Mouse (Mus musculus) frontal cortex, adult 2 months (tissue): ENCODE results near the gene Ssr2. TPM values are rescaled to one million over a fixed set of nuclear protein-coding genes. Genes with fewer than 3 reads are reported as not detected.

ENCODE experiments used
- DNase-seq, 2 experiments: peaks; one replicate each; pipeline ENCODE4 v3.0.0; 2022; ENCODE audit warnings: low spot score in 1 of 2; ENCODE audit errors: extremely low spot score in 1 of 2
- polyA plus RNA-seq: library from polyadenylated mRNA; depleted of rRNA; stranded (reverse); fragments of >200 nt; gene quantifications from 2 replicates; pipeline ENCODE4 v1.2.3, GENCODE M21; 2012; rRNA removed

Gene Ssr2
- 111 and 131 TPM in 2 replicates for polyA plus RNA-seq

GRCm38 (mm10) chr3:88575540-88575939, at the start of gene Ssr2:
TSS of gene Ssr2 (plus strand) at chr3:88575876.
- no peak for DNase-seq

DNA sequence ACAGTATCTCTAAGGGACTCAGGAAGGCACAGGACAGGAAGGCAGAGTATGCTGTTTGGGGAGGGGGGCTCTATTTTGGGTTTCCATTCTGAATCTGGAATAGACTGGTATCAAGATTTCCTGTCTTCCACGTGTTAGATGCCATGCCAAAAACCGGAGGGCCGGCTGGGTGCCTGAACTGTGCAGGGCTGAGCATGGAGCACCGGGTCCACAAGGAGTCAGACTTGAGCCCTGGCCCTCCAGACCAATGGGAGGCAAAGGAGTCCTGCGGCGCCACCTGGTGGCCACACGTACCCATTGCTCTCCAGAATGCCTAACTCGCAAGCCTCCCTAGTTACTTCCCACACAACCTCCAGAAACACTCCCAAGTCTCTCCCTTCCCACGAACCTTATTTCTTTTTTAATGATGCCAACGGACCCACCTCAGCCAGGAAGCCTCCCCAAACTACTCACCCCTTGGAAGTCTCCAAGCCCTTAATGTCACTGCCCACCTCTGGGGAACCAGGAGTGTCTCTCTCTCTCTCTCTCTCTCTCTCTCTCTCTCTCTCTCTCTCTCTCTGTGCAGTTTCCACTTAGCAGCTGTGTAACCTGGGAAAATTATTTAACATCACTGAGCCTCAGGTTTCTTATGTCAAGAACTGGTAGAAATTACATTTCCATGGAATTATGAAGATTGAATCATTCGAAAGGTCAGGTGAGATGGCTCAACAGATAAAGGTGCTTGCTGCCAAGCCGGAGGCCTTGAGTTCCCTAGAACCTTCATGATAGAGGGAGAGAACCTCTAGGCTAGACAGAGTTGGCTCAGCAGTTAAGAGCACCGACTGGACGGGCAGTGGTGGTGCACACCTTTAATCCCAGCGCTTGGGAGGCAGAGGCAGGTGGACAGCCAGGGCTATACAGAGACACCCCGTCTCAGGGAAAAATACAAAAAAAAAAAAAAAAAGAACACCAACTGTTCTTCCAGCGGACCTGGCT, 49.2 kb upstream of the Ssr2 start:
- peak; percentile 51 to 87 for DNase-seq

DNA sequence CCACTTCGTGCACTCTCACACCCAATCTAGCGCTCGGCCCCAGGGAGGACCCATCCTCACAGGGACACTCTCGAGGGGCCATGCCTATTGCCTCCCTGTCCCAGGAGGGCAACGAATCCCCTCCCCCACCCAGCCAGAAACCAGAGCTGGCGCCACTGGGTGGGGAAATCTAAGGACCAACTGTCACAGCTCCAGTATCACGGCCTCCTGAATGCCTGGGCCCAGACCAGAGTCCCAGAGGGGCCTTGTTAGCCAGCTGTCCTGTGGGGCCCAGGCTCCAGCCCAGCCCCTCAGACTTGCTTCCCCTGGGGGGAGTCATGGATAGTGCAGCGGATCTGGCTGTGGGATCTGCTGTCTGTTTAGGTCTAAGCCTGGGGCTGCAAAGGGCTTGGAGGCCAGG, 48.1 kb upstream of the Ssr2 start:
- DNase-seq = no peak

DNA sequence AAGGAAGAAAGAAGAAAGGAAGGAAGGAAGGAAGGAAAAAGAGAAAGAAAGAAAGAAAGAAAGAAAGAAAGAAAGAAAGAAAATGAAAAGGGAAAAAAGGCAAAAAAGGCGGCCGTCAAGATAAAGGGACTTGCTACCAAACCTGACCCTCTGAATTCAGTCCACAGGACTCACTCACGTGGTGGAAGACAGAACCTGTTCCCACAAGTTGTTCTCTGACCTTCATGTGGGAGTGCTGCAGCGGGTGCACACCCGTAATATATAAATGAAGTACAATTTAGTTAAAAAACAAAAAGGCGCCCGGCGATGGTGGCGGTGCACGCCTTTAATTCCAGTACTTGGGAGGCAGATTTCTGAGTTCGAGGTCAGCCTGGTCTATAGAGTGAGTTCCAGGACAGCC, 47.0 kb upstream of the Ssr2 start:
- DNase-seq = no peak

DNA sequence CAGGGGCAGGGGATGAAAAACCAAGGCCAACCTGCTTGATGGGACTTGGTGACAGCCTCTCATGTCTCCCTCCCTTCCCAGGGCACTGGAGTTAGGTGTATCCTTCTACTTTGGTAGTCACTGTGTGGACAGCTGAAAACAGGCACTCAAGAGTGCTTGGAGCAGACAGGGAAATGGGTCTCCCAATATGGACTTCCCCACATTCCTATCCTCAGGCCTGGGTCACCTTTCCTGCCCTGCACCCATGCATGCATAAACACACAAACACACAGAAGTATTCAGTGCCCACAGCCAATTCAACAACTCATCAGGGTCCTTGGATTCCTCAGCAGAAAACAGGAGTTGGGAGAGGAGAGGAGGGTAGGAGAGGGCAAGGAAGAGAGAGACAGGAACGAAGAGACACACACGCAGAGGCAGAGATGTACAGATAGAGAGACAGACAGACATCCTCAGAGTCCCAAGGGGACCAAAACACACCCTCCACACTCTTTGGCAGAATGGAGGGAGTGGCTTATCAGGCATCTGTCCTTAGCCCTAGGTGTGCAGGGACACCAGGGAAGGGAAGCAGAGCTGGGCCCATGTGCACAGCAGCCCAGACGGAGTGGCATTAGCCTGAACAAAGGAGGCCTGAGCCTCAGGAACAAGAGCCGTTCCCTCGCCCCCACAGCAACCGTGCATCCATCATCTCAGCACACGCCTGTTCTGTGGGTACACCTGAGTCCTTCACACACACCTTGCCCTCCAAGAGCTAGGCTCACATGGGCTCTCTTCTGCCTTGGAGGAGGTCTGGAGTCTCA, 46.3 kb upstream of the Ssr2 start:
- DNase-seq = no peak

GRCm38 (mm10) chr3:88530082-88530864, 45.4 kb upstream of the Ssr2 start:
- DNase-seq = no peak

GRCm38 (mm10) chr3:88531348-88532298, 44.1 kb upstream of the Ssr2 start:
- DNase-seq = peak; percentile 66 to 85

DNA sequence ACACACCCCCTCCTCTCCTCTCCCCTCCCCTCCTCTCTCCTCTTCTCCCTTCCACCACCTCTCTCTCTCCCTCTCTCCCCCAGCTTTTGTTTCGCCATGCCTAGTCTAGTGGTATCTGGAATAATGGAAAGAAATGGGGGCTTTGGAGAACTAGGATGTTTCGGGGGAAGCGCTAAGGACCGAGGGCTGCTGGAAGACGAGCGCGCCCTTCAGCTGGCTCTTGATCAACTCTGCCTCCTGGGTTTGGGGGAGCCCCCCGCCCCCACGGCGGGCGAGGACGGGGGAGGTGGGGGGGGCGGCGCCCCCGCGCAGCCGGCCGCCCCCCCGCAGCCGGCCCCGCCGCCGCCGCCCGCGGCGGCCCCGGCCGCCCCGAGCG, 43.4 kb upstream of the Ssr2 start, which contains the start of gene Mex3a:
TSS of gene Mex3a (plus strand) at position 97 of the 376 bp plus-strand sequence.
- no peak for DNase-seq

- DNase-seq = no peak
These were observed 42.8 kb upstream of the Ssr2 start for GRCm38 (mm10) chr3:88532689-88533511.

DNA sequence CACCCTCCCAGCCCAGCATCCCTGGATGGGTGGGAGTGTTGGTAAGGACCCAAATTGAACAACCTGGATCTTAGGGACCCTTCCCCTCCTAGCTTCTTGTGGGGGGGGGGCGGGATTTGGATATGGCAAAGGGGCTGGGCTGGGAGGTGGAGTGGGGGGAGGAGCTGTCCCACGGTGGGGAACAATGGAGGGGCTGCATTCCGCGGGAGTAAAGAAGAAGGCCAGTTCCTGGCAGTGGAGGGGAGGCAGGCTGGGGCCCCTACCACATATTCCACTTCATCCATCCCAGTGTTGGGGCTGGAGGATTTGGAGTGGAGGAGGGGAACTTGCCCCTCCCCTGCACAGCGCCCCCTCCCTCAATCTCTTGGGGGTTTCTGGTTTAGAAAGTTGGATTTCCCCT, 42.0 kb upstream of the Ssr2 start:
- DNase-seq = no peak

GRCm38 (mm10) chr3:88535005-88535404, 40.7 kb upstream of the Ssr2 start:
- DNase-seq = no peak

DNA sequence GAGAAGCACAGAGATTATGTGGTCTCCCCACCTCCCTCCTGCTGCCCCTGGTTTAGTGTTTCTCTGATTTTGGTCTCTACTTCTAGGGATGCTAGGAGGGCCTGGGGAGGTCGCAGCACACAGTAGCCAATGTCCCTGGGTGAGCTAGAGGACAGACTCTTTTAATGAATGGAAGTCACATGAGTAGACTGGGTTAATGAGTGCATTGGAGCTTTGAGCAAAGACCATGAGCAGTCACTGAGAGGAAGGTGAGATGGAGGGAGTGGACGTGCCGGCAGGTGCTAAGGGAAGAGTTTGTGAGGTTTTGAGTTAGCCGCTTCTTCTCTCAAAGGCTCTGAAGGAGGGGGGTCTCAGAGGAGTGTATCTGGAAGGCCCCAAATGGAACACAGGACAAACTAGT, 40.1 kb upstream of the Ssr2 start:
- no peak for DNase-seq

GRCm38 (mm10) chr3:88536103-88536930, 39.4 kb upstream of the Ssr2 start:
- peak; percentile 64 to 71 for DNase-seq

DNA sequence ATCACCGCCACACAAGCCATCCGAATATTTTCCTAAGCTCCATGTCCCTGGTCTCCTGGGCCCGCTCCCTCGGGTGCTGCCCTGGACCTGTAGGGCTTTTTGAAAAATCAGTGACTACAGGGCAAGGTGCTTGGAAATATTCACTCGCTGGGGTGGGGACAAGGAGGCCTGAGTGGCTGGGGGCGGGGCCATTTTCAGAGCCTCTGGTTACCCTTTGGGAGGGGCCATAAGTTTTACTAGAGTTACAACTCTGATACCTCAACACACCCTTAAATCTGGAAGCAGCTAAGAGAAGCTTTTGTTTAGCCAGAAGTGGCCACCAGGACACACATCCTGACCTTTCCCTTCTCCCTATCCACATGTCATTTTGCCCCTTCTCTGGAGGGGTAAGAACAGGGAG, 38.5 kb upstream of the Ssr2 start:
- no peak for DNase-seq

DNA sequence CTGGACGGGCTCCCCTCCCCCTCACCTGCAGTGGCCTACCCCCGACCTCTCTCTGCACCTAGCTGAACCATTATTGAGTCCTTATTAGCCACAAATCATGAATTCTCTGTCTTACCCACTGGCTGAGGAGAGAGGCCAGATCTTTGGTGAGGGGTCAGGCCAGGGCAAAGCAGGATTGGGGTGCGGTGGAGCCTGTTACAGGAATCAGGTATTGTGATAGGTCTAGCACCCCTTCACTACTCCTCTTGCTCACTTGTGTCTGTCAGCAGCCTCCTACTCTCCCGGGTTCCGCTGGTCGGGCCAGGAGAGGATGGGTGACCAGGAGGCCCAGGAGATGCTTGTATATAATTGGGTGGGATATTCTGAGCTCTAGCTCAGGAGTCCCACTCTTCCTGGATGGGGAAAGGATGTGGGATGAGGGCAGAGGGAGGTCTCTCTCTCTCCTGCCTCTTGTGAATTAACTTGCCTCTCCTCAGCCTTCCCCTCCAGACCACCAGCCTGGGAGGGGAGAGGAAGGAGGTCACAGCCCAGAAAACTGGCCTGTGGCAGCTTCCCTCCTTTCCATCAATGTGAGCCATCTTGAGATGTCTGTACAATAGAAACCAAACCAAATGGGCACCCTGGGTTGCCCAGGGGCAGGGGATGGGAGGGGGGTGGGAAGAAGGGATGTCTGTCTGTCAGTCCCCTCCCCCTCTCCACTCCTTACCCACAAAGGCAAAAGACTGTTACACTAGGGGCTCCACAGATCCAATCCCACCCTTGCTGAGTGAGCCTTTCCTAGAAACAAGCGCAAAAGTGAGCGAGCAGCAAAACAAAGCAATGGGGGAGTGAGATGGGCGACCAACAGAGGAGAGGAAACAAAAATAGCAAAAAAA, 37.2 kb upstream of the Ssr2 start:
- no peak for DNase-seq

- DNase-seq = no peak
These were observed 36.3 kb upstream of the Ssr2 start for GRCm38 (mm10) chr3:88539397-88539796.

- DNase-seq = no peak
These were observed 35.6 kb upstream of the Ssr2 start for GRCm38 (mm10) chr3:88540085-88540484.
